ENCODE assay signal across 8 mouse cellular contexts in genomic region chr13:107923129-107924114, GRCm38 (mm10).
DNase-seq lines count a peak whose midpoint lies in the region; ATAC-seq and TF ChIP-seq lines count a peak whose summit lies in the region.

No protein-coding gene starts in this region.

- 61% methylated on average over 19 of the region's 19 CpGs for WGBS in forebrain, embryonic 12.5 days
- 49% methylated on average over 19 of the region's 19 CpGs for WGBS in hindbrain, embryonic 15.5 days

- H3K27ac ChIP-seq in left cerebral cortex, adult 2 months = 0 out of 2 replicates have a peak overlapping the region, but pooled peaks have one; percentile 15
- H3K27ac ChIP-seq in forebrain, embryonic 12.5 days = no peak overlapping the region
- H3K27ac ChIP-seq in hindbrain, embryonic 15.5 days (replicated peaks) = peak overlapping the region; percentile 71

- no peak; the same call in 1 of the 2 replicates for TF ChIP-seq CTCF in left cerebral cortex, adult 2 months (IDR thresholded peaks at IDR 0.05)

- H3K4me2 ChIP-seq in forebrain, embryonic 12.5 days = no peak overlapping the region
- no peak overlapping the region; the same call in 1 of the 2 replicates for H3K4me2 ChIP-seq in hindbrain, embryonic 15.5 days

- intact Hi-C loops in left cerebral cortex, adult 2 months (cut with DNase I) = no loop called here
- intact Hi-C loops in left cerebral cortex, postnatal 36 days (cut with DNase I) = no loop called here

- no peaks in the 10 kb centered on the region for H3K36me3 ChIP-seq in forebrain, embryonic 12.5 days (replicated peaks)
- H3K36me3 ChIP-seq in hindbrain, embryonic 15.5 days = no peaks in the 10 kb centered on the region

- H3K27me3 ChIP-seq in forebrain, embryonic 12.5 days = 0 out of 2 replicates have a peak, but pooled peaks cover 3% of the 10 kb centered on the region
- no peaks in the 10 kb centered on the region for H3K27me3 ChIP-seq in hindbrain, embryonic 15.5 days

- H3K4me1 ChIP-seq in forebrain, embryonic 12.5 days = peaks cover 15% of the 10 kb centered on the region
- peaks cover 8% of the 10 kb centered on the region; the same call in 1 of the 2 replicates for H3K4me1 ChIP-seq in hindbrain, embryonic 15.5 days (replicated peaks)

- no peak overlapping the region for H3K9ac ChIP-seq in forebrain, embryonic 12.5 days
- no peak overlapping the region for H3K9ac ChIP-seq in hindbrain, embryonic 15.5 days

- H3K4me3 ChIP-seq in left cerebral cortex, adult 2 months = no peak overlapping the region
- no peak overlapping the region for H3K4me3 ChIP-seq in forebrain, embryonic 12.5 days (replicated peaks)
- H3K4me3 ChIP-seq in hindbrain, embryonic 15.5 days = no peak overlapping the region

- ATAC-seq in forebrain, embryonic 12.5 days (ENCODE audit: low FRiP score) = peak; percentile 53; the same call in 1 of the 2 replicates
- ATAC-seq in hindbrain, embryonic 15.5 days (ENCODE audit: low FRiP score, low read depth) = peak; percentile 82

- no peak for DNase-seq in left cerebral cortex, adult 2 months (ENCODE audit: extremely low spot score in 1 of 2, low spot score in 2 of 2)
- DNase-seq in left cerebral cortex, postnatal 36 days (ENCODE audit: low spot score in 2 of 2) = no peak
- DNase-seq in cerebellum, adult 18-20 months = peak; percentile 39 to 40
- no peak for DNase-seq in embryo, embryonic 10.5 days (ENCODE audit: low spot score)
- DNase-seq in retina, postnatal 1 day = no peak
- no peak for DNase-seq in urinary bladder, postnatal 25 days (ENCODE audit: low spot score)

- no peaks in the 10 kb centered on the region for H3K9me3 ChIP-seq in forebrain, embryonic 12.5 days
- H3K9me3 ChIP-seq in hindbrain, embryonic 15.5 days = no peaks in the 10 kb centered on the region

Comparison
In these comparisons a context has a peak if more than half of its experiments do, and no peak if none do; other contexts are left out.
1. DNase-seq: peak in cerebellum, adult 18-20 months (2 of 2); none in left cerebral cortex, adult 2 months (0 of 2), left cerebral cortex, postnatal 36 days (0 of 2), embryo, embryonic 10.5 days (single experiment), retina, postnatal 1 day (single experiment) and urinary bladder, postnatal 25 days (single experiment).